Mouse (Mus musculus) stomach, postnatal 0 days (tissue): ENCODE data around the gene Clip4.

Source experiments
- CTCF ChIP-seq: IDR thresholded peaks from 2 replicates; pipeline ENCODE4 v1.5.1; 2016; ENCODE audit warnings: antibody characterized with exemption, low read depth, mild to moderate bottlenecking, moderate library complexity
- EP300 ChIP-seq: optimal IDR thresholded peaks from 2 replicates; pipeline ENCODE3; 2016; ENCODE audit warnings: antibody characterized with exemption

GRCm38 (mm10) chr17:71816136-71816864 lies 48.0 kb downstream of the Clip4 start:
- TF ChIP-seq CTCF: no peak
- TF ChIP-seq EP300: no peak
